Mouse (Mus musculus) left cerebral cortex, adult 11 months (tissue): ENCODE results near the gene Zswim5.
"Not testable (repeated sequence)": the region's sequence is repeated elsewhere in the genome, so short reads cannot be mapped to it uniquely, and the experiment has no call there.

ENCODE experiments used
- DNase-seq: peaks from one replicate; pipeline ENCODE4 v3.0.0; 2022; ENCODE audit warnings: low spot score

The Zswim5 gene

DNA sequence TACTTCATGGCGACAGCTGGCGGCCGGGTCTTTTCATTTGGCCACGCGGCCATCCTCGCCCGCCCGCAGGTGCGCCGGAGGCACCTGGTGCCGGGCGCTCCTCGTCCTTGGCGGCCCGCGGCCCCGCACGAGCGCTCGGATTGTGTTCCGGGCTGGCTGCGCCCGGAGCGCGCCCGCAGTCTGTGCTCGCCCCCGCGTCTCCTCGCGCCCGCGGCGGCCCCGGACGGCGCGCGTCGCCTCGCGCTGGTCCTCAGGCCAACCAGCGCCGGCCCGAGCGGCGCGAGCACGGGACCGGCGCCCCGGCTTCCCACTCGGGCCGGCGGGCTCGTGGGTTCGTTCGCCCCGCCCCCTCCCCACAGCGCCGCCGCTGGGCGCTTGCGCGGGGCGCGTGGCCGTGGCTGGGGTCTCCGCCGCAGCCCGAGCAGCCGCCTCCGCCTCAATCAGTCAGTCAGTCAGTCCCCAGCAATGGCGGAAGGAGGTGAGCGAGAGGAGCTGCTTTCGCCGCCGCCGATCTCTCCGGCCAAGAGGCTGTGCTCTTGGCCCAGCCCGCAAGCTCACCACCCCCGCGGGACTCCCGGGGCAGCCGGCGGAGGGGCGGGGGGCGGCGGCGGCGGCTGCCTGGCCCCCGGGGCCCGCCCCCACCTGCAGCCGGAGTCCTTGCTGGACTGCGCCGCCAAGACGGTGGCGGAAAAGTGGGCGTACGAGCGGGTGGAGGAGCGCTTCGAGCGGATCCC lies at the start of gene Zswim5:
TSS of gene Zswim5 (plus strand) at position 382 of the 734 bp plus-strand sequence.
- DNase-seq: peak; percentile 65

DNA sequence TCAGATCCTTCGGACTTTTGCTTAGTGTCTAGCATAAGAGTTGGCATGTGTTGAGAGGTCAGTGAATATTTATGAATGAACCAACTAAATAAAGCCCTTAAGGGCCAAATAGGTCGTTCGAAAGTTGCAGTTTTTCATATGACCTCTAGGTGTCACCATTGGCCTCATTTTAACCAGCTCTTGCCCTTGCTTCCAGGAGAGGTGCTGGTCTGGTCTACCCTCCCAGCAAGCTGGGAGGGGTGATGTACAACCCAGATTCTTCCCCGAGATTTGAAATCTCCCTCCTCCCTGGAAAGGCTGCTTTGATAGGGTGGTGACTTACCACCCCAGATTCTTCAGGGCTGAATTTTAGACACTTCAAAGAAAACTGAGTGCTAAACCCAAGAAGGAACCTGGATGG lies 49.4 kb upstream of the Zswim5 start:
- no peak for DNase-seq

GRCm38 (mm10) chr4:116829364-116830069 lies 47.7 kb upstream of the Zswim5 start:
- DNase-seq: no peak

DNA sequence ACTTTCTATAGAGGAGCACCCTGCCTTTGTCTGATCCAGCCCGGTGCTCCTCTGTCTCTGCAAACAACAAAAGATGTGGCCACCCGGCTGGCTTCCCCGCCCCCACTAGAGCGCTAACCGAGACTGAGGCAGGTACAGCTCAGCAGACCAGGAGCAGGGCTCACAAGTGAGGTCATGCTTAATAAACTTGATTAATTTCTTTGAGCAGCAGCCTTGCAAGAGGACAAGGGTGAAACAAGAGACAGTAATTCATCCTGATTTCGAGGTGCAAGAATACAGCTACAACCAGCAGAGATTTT lies 47.2 kb upstream of the Zswim5 start:
- DNase-seq: no peak

DNA sequence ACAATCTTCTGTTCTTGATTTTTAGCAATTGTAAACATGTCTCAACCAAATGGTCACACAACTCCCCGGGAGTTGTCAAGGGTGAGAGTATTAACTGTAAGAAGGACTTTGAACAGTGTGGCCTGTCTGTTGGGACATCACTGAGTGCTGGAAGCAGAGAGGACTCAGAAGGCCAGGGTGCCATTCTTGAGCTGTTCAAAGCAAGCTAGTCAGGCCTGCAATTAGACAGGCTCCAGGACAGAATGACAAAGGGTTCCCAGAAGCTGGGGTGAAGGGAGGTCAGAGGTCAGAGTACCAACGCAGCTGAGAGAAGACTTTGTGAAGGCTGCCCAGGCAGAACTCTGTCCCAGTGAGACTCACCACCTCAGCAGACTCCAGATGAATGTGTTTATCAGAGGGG lies 38.2 kb upstream of the Zswim5 start:
- no peak for DNase-seq

- DNase-seq: not testable (repeated sequence)
Measured at GRCm38 (mm10) chr4:116840096-116840495, 37.1 kb upstream of the Zswim5 start.

- DNase-seq: no peak
Measured at GRCm38 (mm10) chr4:116840841-116841240, 36.3 kb upstream of the Zswim5 start.

DNA sequence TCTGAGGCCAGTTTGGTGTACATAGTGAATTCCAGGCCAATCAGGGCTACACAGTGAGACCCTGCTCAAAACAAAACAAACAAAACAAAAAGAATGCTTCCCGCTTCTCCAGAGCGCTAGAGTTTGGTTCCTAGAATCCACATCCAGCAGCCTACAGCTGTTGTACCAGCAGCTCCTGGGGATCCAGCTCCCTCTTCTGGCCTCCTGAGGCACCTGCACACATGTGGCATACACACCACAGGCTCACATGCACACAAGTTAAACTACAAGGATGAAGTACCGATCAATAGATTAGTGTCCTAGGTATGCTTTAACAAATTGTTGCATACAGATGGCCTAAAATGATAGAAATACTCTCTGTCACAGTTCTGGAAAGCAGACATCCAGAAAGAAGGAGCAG lies 32.9 kb upstream of the Zswim5 start:
- DNase-seq: no peak

DNA sequence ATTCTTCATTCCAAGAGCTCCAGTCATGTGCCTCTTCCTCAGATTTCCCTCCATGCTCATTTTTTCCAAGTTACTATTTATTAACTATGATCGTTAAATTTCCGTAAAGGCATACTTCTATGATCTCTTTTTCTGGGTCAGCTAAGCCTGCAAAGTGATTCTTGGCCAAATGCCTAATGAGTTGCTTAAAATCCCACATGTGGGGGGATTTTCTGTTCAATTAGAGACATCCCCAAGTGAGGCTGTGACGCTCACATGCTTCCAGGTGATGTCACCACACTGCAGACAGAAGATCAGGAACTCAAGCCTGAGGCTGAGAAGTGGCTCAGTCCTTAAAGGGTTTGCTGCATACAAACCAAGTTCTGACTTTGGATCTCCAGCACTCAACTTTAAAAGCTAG lies 27.3 kb upstream of the Zswim5 start:
- DNase-seq: no peak

DNA sequence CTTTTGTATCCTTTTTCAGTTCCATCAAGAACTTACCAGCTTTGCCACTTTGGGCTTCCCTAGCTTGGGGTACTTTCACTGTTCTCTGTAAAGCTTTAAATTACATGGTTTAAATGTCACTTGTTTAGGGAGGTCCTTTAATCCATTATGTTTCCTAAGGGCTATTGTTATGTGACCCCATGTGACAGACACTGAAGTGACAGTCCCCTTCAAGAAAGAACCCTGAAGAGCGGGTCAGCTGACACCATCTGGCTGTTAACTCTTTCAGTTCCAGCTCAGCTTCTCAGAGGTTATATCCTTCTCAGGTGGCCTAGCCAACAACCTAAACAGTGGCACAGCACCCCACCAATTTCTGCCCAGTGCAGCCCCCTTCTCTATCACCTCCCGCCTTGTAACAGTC lies 22.9 kb upstream of the Zswim5 start:
- no peak for DNase-seq

DNA sequence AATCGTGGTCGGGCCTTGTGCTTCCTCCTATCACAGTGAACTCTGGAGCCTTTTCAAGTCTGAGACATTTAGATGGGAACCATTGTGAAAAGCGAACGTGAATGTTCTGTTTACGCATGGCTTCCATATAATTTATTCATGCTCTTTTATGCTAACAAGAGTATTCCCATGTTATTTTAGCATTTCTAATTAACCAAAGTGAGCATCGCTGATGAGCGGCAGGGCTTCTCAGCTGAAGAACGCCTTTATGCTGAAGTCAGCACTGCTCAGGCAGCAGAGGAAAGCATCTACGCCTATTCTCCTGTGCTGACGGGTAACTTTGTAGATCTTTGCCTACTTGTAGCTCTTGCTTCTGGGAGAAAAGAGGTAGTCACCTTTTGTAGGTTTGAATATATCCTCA lies 20.0 kb upstream of the Zswim5 start:
- no peak for DNase-seq

DNA sequence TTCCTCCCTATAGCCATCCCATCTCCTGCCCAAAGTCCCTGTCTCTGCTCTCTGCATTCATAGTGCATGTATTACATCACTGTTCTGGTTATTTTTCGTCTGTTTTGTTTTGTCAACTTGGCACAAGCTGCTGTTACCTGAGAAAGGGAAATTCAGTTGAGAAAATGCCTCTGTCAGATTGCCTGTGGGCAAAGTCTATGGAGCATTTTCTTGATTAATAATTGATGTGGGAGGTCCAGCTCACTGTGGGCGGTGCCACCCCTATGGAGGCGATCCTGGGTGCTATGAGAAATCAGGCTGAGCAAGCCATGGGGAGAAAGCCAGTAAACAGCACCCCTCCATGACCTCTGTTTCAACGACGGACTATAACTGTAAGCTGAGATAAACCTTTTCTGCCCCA lies 17.5 kb upstream of the Zswim5 start:
- no peak for DNase-seq

DNA sequence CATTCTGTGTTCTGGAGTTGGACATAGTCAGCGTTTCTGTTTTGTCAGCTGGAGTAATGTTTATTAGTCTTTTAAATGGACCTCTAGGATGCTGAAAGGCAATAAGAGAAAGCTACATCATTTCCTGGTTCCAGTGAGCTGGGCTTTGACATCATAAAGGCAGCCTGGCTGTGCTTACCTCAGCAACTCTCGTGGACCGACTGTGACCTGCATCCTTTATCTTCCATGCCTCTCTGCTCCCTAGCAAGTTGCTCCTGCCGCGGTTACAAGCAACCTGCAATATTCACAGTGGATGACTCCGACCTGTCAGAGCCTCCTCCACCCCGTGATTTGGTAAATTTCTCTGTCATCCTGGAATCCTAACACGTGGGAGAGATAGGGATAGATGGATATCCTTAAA lies 15.2 kb upstream of the Zswim5 start:
- DNase-seq: no peak

DNA sequence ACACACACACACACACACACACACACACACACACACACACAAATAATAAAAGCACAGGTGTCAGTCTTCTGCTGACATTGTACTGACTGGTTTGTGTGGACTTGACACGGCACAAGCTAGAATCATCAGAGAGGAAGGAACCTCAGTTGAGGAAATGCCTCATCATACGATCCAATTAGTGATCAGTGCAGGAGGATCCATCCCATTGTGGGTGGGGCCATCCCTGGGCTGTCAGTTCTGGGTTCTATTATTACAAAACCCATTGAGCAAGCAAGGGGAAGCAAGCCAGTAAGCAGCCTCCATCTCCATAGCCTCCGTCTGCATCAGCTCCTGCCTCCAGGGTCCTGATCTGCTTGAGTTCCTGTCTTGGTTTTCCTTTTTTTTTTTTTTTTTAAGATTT lies 7.3 kb upstream of the Zswim5 start:
- no peak for DNase-seq

DNA sequence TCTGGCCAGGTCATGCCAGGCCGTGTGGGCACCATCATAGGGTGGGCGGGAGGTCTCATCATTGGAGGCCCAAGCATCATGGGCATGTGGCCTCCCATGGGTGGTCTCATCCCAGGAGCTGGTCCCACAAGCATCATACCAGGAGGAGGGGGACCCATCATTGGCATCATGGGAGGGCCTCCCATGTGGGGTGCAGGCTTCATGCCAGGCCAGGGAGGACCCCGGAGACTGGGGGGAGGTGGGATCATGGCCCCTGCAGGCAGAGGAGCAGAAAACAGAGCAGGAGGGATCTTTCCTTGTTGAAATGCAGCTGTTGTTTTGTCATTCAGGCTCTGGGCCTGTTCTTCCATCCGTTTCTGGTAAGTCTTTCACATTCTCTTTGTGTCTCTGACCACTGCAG lies 2.6 kb upstream of the Zswim5 start:
- DNase-seq: no peak

DNA sequence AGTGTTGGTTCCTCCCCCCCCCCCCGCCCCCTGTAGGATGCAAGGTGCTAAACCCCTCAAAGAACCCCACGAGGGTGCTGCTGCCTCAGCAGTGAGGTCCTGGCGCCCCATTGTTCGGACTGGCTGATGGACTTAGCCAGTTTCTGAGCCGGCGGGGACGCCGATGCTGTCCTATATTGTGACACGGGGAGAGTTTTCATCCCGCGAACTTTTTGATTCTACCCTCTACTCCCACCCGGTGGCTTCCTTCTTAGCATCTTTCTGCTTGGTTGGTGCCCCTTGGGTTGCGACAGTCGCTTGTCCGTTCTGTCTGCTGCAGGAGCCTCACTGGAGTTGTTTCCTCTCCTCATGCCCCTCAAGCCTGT lies 564 bp upstream of the Zswim5 start:
- DNase-seq: peak; percentile 39

DNA sequence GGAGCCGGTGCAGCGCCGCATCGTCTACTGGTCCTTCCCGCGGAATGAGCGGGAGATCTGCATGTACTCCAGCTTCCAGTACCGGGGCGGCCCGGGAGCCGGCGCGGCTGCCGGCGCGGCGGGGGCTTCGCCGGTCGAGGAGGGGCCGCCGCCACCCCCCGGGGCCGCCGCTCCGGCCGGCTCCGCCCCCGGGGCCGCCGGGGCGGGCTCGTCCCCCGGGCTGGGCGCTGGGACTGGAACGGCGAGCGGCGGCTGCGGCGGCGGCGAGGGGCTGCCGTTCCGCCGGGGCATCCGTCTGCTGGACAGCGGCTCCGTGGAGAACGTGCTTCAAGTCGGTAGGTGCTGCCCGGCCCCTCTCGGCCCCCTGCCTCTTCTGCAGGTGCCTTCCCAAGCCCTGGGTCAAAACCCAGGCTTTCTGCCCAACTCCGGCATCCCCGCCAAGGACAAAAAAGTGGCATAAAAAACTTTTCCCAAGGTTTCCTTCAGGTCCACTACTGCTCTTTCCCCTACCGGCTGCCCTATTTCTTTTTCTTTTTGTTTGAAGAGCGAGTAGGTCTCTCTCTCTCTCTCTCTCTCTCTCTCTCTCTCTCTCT lies 649 bp downstream of the Zswim5 start:
- DNase-seq: no peak

GRCm38 (mm10) chr4:116878491-116878890 lies 1.3 kb downstream of the Zswim5 start:
- no peak for DNase-seq

- DNase-seq: no peak
Measured at GRCm38 (mm10) chr4:116882679-116883078, 5.5 kb downstream of the Zswim5 start.

DNA sequence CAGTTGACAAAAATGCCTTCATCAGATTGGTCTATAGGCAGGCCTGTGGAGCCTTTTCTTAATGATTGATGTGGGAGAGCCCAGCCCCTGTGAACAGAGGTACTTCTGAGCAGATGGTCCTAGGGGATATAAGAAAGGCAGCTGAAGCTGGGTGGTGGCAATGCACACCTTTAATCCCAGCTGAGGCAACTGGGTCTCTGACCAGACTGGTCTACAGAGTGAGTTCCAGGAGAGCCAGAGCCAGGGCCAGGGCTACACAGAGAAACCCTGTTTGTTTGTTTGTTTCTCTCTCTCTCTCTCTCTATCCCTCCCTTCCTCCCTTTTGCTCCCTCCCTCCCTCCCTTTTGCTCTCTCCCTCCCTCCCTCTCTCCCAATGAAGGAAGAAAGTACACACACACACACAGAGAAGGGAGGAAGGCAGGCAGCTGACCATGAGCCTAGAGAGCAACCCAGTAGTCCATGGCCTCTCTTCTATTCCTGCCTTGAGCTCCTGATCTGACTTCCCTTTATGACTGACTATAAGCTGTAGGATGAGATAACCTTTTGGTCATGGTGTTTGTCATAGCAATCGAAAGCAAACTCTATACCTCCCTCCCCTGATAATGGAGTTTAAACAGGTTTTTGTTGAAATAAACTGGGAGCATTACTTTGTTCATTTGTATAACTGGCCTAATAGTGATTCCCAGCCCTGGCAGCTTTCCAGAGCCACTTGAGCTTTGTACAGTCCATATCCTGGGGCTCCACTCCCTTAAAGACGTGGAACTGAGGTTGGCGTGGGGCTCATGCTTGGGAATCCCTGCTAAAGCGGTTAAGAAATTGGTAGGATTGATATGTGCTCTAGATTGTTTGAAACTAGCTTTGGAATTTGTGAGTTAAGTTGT lies 17.3 kb downstream of the Zswim5 start:
- no peak for DNase-seq

DNA sequence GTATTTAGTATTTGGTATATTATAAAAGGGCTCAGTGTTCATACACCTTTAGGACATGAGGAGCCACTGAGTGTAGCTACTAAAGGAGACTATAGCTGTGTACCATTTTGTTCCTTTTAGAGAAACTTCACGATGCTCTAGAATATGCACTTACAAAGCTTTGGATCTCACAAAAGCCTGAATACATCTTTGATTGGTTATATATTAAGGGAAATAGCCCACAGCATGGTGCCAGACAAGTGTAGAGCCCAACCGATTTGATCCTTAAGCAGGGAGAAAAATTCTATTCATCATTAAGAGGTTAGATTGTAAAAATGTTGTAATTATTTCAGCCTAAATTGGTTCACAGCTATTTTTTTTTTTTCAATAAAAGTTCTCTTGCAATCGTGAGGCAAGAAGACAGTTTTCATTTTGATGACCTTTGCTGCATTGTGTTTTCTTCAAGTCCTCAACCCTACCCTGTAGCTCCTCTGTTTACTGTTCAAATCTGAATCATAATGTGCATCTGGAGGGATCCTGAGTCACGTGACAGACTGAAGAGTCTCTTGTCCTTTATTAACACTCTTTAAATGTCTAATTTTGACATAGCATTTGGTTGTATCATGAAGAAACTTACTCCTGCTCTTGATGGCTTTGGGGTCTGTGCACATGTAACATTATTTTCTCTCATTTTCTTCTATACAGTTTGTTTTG lies 33.5 kb downstream of the Zswim5 start:
- no peak for DNase-seq

DNA sequence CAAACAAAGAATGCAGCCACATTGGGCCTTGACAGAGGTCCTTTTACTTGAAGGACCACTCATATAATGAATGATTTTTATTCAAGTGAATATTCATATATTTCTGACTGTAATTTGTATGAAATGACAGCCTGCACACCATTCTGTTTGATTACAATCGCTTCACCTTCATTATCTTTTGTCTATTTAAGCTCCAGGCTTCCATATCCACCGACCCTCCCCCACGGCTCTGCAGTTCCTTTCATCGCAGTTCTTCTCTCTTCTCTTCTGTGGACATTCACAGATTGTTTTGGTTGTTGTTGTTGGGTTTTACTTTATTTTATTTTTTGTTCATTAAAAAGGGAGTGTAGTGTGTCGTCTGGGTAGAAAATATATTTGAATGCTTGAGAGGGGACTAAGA lies 34.0 kb downstream of the Zswim5 start:
- no peak for DNase-seq
